Mouse (Mus musculus) liver, postnatal 0 days (tissue): Measurements from ENCODE around the gene Arsk.

Experiments used
- CTCF ChIP-seq: sonication (generic); IDR thresholded peaks from 2 replicates; pipeline ENCODE4 v1.5.1; 2016; ENCODE audit warnings: antibody characterized with exemption, low read depth
- EP300 ChIP-seq: IDR thresholded peaks from 2 replicates; pipeline ENCODE4 v1.6.1; 2016; ENCODE audit warnings: antibody characterized with exemption, low read depth, mild to moderate bottlenecking

GRCm38 (mm10) chr13:76063548-76063947, 34.9 kb downstream of the Arsk start:
- TF ChIP-seq CTCF: no peak
- TF ChIP-seq EP300: no peak
